Mouse (Mus musculus) liver, embryonic 11.5 days (tissue): ENCODE data around the gene Zfp541. TPM values are rescaled to one million over a fixed set of nuclear protein-coding genes. Genes with fewer than 3 reads are reported as not detected.

Experiments used
- ATAC-seq: fragments of 200-750 bp; cut with Nextera tagmentation; replicated peaks from 2 replicates; pipeline ENCODE4 v1.8.0; 2017; ENCODE audit warnings: moderate number of reproducible peaks, mild to moderate bottlenecking, moderate TSS enrichment, moderate library complexity; ENCODE audit not compliant: low FRiP score
- DNase-seq: peaks from one replicate; pipeline ENCODE4 v3.0.0-alpha.2; 2017; ENCODE audit warnings: low spot score
- H3K27ac ChIP-seq: fragments of 300-500 bp; sonication (generic); 2 replicates; pipeline ENCODE4 v1.5.1; 2014; ENCODE audit warnings: mild to moderate bottlenecking, low read depth, low read length, control low read depth
- H3K27me3 ChIP-seq: fragments of 300-500 bp; sonication (generic); replicated peaks from 2 replicates; pipeline ENCODE4 v1.6.1; 2014; ENCODE audit warnings: low read length, mixed read lengths; ENCODE audit not compliant: control insufficient read depth, insufficient read depth
- H3K36me3 ChIP-seq: fragments of 300-500 bp; sonication (generic); 2 replicates; pipeline ENCODE4 v1.6.1; 2014; ENCODE audit warnings: mild to moderate bottlenecking, low read length, moderate library complexity, mixed read lengths; ENCODE audit not compliant: control insufficient read depth, insufficient read depth
- H3K4me1 ChIP-seq: fragments of 300-500 bp; sonication (generic); replicated peaks from 2 replicates; pipeline ENCODE4 v1.6.1; 2014; ENCODE audit warnings: low read length, mixed read lengths; ENCODE audit not compliant: control insufficient read depth, insufficient read depth
- H3K4me2 ChIP-seq: fragments of 300-500 bp; sonication (generic); 2 replicates; pipeline ENCODE4 v1.6.1; 2014; ENCODE audit warnings: mild to moderate bottlenecking, control low read depth, moderate library complexity
- H3K4me3 ChIP-seq: fragments of 300-500 bp; sonication (generic); 2 replicates; pipeline ENCODE4 v1.5.1; 2014; ENCODE audit warnings: low read depth, low read length, control low read depth
- H3K9ac ChIP-seq: fragments of 300-500 bp; sonication (generic); 2 replicates; pipeline ENCODE4 v1.6.1; 2014; ENCODE audit warnings: low read depth, low read length, control low read depth
- H3K9me3 ChIP-seq: fragments of 300-500 bp; sonication (generic); 2 replicates; pipeline ENCODE4 v1.6.1; 2016; ENCODE audit warnings: low read length, inconsistent platforms, mixed read lengths; ENCODE audit not compliant: control insufficient read depth
- WGBS: fragments of 180-500 bp; shearing (Covaris S2); extraction: QIAGEN DNeasy Blood & Tissue Kit; methylation state at CpG from one replicate; pipeline ENCODE4 v1.1.7; 2014; 5-methylcytosine and 5-hydroxymethylcytosine counted together
- polyA plus RNA-seq: library from polyadenylated mRNA; unstranded; fragments of >200 nt; fragmentation: Nextera tagmentation; extraction: Ambion mirVana; gene quantifications from 2 replicates; pipeline ENCODE4 v1.2.1, GENCODE M21; 2014

The Zfp541 gene
- polyA plus RNA-seq, 1 experiment from 2014 or later: not detected

- WGBS: under 1% methylated on average over 20 of the region's 20 CpGs
- peak overlapping the region; percentile 94 for H3K27ac ChIP-seq
- ATAC-seq: peak; percentile 77
These were observed 13.4 kb upstream of the Zfp541 start for GRCm38 (mm10) chr7:16048164-16048564.

GRCm38 (mm10) chr7:16048675-16049575 is 12.7 kb upstream of the Zfp541 start:
- Histone ChIP-seq H3K4me3 (peak overlapping the region; percentile 90), H3K9me3 (no peaks in the 10 kb centered on the region), H3K9ac (peak overlapping the region; percentile 93), H3K27me3 (no peaks in the 10 kb centered on the region), H3K4me2 (peak overlapping the region; percentile 92), H3K36me3 (no peaks in the 10 kb centered on the region), H3K4me1 (peaks cover 36% of the 10 kb centered on the region), H3K27ac (peak overlapping the region; percentile 94)
- DNase-seq (peak; percentile 48), ATAC-seq (no peak)
- 7% methylated on average over 36 of the region's 36 CpGs for WGBS

More at GRCm38 (mm10) chr7:16048164-16048564, 13.4 kb upstream of the Zfp541 start:
- H3K4me2 ChIP-seq: peak overlapping the region; percentile 92
- H3K4me3 ChIP-seq: peak overlapping the region; percentile 90
- peaks cover 39% of the 10 kb centered on the region for H3K4me1 ChIP-seq
- peak overlapping the region; percentile 93 for H3K9ac ChIP-seq
- peak; percentile 96 for DNase-seq
- no peaks in the 10 kb centered on the region for H3K9me3 ChIP-seq
- H3K27me3 ChIP-seq: no peaks in the 10 kb centered on the region
- no peaks in the 10 kb centered on the region for H3K36me3 ChIP-seq

DNA sequence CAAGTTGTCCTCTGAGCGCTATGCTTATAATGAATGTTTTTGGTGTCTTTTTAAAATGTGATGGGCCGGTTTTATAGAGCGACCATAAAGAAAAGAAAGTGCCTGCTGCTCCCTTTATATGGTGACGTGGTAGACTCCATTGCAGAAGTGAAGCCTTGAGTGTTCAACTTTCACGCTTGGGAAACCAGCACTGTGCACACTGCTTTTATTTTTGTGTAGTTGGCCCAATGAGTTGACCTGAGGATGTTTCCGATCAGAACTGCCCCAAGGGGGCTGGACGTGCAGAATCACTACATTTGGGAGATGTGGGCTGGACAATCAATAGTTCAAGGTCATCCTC is 12.1 kb upstream of the Zfp541 start:
- Histone ChIP-seq H3K36me3 (no peaks in the 10 kb centered on the region), H3K9ac (peak overlapping the region; percentile 93), H3K4me2 (peak overlapping the region; percentile 92), H3K27ac (peak overlapping the region; percentile 94; the same call in 1 of the 2 replicates), H3K27me3 (no peaks in the 10 kb centered on the region), H3K9me3 (no peaks in the 10 kb centered on the region), H3K4me1 (peaks cover 29% of the 10 kb centered on the region), H3K4me3 (peak overlapping the region; percentile 90)
- WGBS: 67% methylated on average over 7 of the region's 7 CpGs
- DNase-seq (no peak), ATAC-seq (no peak)

GRCm38 (mm10) chr7:16050600-16050999 is 11.0 kb upstream of the Zfp541 start:
- H3K4me3 ChIP-seq: no peak overlapping the region
- WGBS: 83% methylated on average over 3 of the region's 3 CpGs
- no peaks in the 10 kb centered on the region for H3K36me3 ChIP-seq
- H3K9me3 ChIP-seq: no peaks in the 10 kb centered on the region
- no peak for ATAC-seq
- peaks cover 20% of the 10 kb centered on the region for H3K4me1 ChIP-seq
- H3K27me3 ChIP-seq: no peaks in the 10 kb centered on the region
- H3K9ac ChIP-seq: no peak overlapping the region
- peak overlapping the region; percentile 92 for H3K4me2 ChIP-seq
- H3K27ac ChIP-seq: no peak overlapping the region
- DNase-seq: no peak

DNA sequence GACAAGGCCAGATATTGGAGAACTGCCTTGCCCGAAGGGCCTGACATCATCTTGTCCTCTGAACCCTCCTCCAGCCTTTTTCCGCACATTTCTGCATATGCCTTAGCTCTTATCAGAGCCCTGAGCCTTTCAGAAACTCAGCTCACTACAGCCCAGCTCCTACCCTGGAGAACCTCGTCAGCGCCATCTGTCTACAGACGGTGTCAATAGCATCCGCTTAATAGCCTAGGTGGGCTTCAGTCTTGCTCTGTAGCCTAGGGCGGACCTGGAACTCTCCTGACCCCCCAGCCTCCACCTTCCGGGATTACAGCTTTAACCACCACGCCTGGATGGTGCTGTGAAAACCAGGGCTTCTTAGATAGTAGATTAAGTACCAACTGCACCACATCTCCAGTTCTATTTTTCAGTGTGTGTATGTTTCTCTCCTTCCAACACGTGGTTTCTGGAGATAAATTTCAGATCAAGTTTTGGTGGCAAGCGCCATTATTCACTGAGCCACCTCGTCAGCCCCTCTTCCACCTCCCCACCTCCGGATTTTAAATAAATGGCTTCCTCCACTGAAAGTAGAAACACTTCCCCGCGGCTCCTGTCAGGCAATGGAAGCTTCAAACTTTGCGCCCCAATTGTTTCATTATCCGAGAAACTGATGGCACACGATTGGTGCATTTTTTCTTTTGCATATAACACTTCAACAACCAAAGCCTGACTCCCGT is 9.6 kb upstream of the Zfp541 start:
- Histone ChIP-seq H3K9ac (peak overlapping the region; percentile 77), H3K4me1 (peaks cover 15% of the 10 kb centered on the region), H3K27ac (peak overlapping the region; percentile 89), H3K9me3 (no peaks in the 10 kb centered on the region), H3K27me3 (no peaks in the 10 kb centered on the region), H3K36me3 (no peaks in the 10 kb centered on the region), H3K4me3 (peak overlapping the region; percentile 68), H3K4me2 (peak overlapping the region; percentile 93)
- WGBS: 3% methylated on average over 19 of the region's 19 CpGs
- ATAC-seq (peak; percentile 57), DNase-seq (peak; percentile 83)

DNA sequence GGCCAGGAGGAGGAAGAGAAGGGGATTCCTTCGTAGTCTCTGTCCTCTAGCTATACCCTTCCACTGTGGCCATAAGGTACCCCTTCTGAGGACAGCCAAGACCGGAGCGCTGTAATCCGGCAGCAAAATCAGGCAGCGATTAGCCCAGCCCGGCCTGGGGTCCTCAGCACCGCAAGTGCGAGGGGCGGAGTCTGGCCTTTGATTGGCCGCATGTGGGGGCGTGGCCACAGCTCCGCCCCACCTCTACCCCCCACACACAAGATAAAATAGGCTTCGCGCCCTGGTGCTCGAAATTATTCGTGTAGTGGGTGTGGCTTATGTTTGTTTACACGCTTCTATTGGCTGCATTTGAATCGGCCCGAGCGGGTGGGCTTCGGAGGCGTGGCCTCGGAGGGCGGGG is 8.9 kb upstream of the Zfp541 start:
- no peaks in the 10 kb centered on the region for H3K27me3 ChIP-seq
- peak overlapping the region; percentile 93 for H3K4me2 ChIP-seq
- H3K4me3 ChIP-seq: peak overlapping the region; percentile 68
- peak; percentile 80 for ATAC-seq
- DNase-seq: peak; percentile 92
- H3K27ac ChIP-seq: peak overlapping the region; percentile 89
- H3K9ac ChIP-seq: peak overlapping the region; percentile 77
- WGBS: under 1% methylated on average over 24 of the region's 24 CpGs
- H3K36me3 ChIP-seq: no peaks in the 10 kb centered on the region
- peaks cover 15% of the 10 kb centered on the region for H3K4me1 ChIP-seq
- H3K9me3 ChIP-seq: no peaks in the 10 kb centered on the region

- Histone ChIP-seq H3K4me2 (peak overlapping the region; percentile 93), H3K27ac (peak overlapping the region; percentile 50; the same call in 1 of the 2 replicates), H3K27me3 (no peaks in the 10 kb centered on the region), H3K9me3 (no peaks in the 10 kb centered on the region), H3K9ac (peak overlapping the region; percentile 55; the same call in 1 of the 2 replicates), H3K4me3 (peak overlapping the region; percentile 68), H3K4me1 (peaks cover 15% of the 10 kb centered on the region), H3K36me3 (no peaks in the 10 kb centered on the region)
- ATAC-seq (no peak), DNase-seq (no peak)
- WGBS: 4% methylated on average over 6 of the region's 6 CpGs
These were observed 8.5 kb upstream of the Zfp541 start for GRCm38 (mm10) chr7:16053105-16053504.

GRCm38 (mm10) chr7:16054966-16055365 is 6.6 kb upstream of the Zfp541 start:
- WGBS: 63% methylated on average over 4 of the region's 4 CpGs
- H3K4me3 ChIP-seq: no peak overlapping the region
- no peaks in the 10 kb centered on the region; the same call in 1 of the 2 replicates for H3K27me3 ChIP-seq
- no peaks in the 10 kb centered on the region for H3K36me3 ChIP-seq
- DNase-seq (no peak), ATAC-seq (no peak)
- H3K4me2 ChIP-seq: no peak overlapping the region
- peaks cover 7% of the 10 kb centered on the region for H3K4me1 ChIP-seq
- no peak overlapping the region for H3K9ac ChIP-seq
- no peak overlapping the region for H3K27ac ChIP-seq
- no peaks in the 10 kb centered on the region for H3K9me3 ChIP-seq
